Mouse (Mus musculus) kidney, embryonic 16.5 days (tissue): ENCODE measurements around the gene Usp32. TPM values are rescaled to one million over a fixed set of nuclear protein-coding genes. Genes with fewer than 3 reads are reported as not detected.
A peak's percentile ranks its signal among the peaks of the same experiment; 100 is the strongest.

Experiments
- ATAC-seq: fragments of 200-750 bp; cut with Nextera tagmentation; 2 replicates; pipeline ENCODE4 v1.8.0; 2017; ENCODE audit warnings: moderate TSS enrichment; ENCODE audit not compliant: low FRiP score, low TSS enrichment
- H3K27ac ChIP-seq: fragments of 300-500 bp; sonication (generic); 2 replicates; pipeline ENCODE4 v1.5.1; 2014; ENCODE audit warnings: low read length
- H3K27me3 ChIP-seq: fragments of 300-500 bp; sonication (generic); 2 replicates; pipeline ENCODE4 v1.6.1; 2014; ENCODE audit warnings: low read length, control low read depth, mixed read lengths; ENCODE audit not compliant: insufficient read depth
- H3K36me3 ChIP-seq: fragments of 300-500 bp; sonication (generic); 2 replicates; pipeline ENCODE4 v1.6.1; 2014; ENCODE audit warnings: low read length, control low read depth, mixed read lengths; ENCODE audit not compliant: insufficient read depth
- H3K4me1 ChIP-seq: fragments of 300-500 bp; sonication (generic); 2 replicates; pipeline ENCODE4 v1.6.1; 2014; ENCODE audit warnings: low read length, control low read depth, mixed read lengths; ENCODE audit not compliant: insufficient read depth
- H3K4me2 ChIP-seq: fragments of 300-500 bp; sonication (generic); replicated peaks from 2 replicates; pipeline ENCODE4 v1.6.1; 2014; ENCODE audit warnings: low read depth, low read length
- H3K4me3 ChIP-seq: fragments of 300-500 bp; sonication (generic); 2 replicates; pipeline ENCODE4 v1.5.1; 2014; ENCODE audit warnings: mild to moderate bottlenecking, low read length
- H3K9ac ChIP-seq: fragments of 300-500 bp; sonication (generic); replicated peaks from 2 replicates; pipeline ENCODE4 v1.6.1; 2014; ENCODE audit warnings: low read length
- H3K9me3 ChIP-seq: fragments of 300-500 bp; sonication (generic); 2 replicates; pipeline ENCODE4 v1.6.1; 2016; ENCODE audit warnings: low read length, control low read depth
- WGBS: fragments of 180-500 bp; shearing (Covaris S2); extraction: QIAGEN DNeasy Blood & Tissue Kit; methylation state at CpG from one replicate; pipeline ENCODE4 v1.1.7; 2014; 5-methylcytosine and 5-hydroxymethylcytosine counted together
- polyA plus RNA-seq: library from polyadenylated mRNA; unstranded; fragments of >200 nt; fragmentation: Nextera tagmentation; extraction: Ambion mirVana; gene quantifications from 2 replicates; pipeline ENCODE4 v1.2.1, GENCODE M21; 2015

Gene Usp32
- polyA plus RNA-seq, 1 experiment from 2014 or later, result 3.6 TPM

GRCm38 (mm10) chr11:84960291-84960690 lies 179.7 kb downstream of the Usp32 start:
- WGBS, result 37% methylated on average over 3 of the region's 3 CpGs
- Histone ChIP-seq H3K36me3 (no peaks in the 10 kb centered on the region), H3K4me3 (no peak overlapping the region), H3K9me3 (no peaks in the 10 kb centered on the region), H3K9ac (peak overlapping the region; percentile 32), H3K4me1 (peaks cover 34% of the 10 kb centered on the region), H3K4me2 (peak overlapping the region; percentile 69), H3K27ac (peak overlapping the region; percentile 83), H3K27me3 (peaks cover 32% of the 10 kb centered on the region)
- 0 out of 2 replicates have a peak, but pooled peaks have one; percentile 7 for ATAC-seq

- H3K4me2 ChIP-seq, result peak overlapping the region; percentile 69
- peak; percentile 47; the same call in 1 of the 2 replicates for ATAC-seq
- peak overlapping the region; percentile 32 for H3K9ac ChIP-seq
- peaks cover 32% of the 10 kb centered on the region for H3K27me3 ChIP-seq
- no peaks in the 10 kb centered on the region for H3K9me3 ChIP-seq
- H3K36me3 ChIP-seq, result no peaks in the 10 kb centered on the region
- H3K4me3 ChIP-seq, result peak overlapping the region; percentile 50; the same call in 1 of the 2 replicates
- H3K4me1 ChIP-seq, result peaks cover 34% of the 10 kb centered on the region
- WGBS, result 4% methylated on average over 9 of the region's 9 CpGs
- H3K27ac ChIP-seq, result peak overlapping the region; percentile 83
These were observed 180.2 kb downstream of the Usp32 start for GRCm38 (mm10) chr11:84959701-84960181.

- peak overlapping the region; percentile 69 for H3K4me2 ChIP-seq
- H3K9me3 ChIP-seq, result no peaks in the 10 kb centered on the region
- peak overlapping the region; percentile 50 for H3K4me3 ChIP-seq
- no peak overlapping the region for H3K9ac ChIP-seq
- peaks cover 32% of the 10 kb centered on the region for H3K27me3 ChIP-seq
- H3K27ac ChIP-seq, result peak overlapping the region; percentile 83
- H3K36me3 ChIP-seq, result no peaks in the 10 kb centered on the region
- peaks cover 34% of the 10 kb centered on the region for H3K4me1 ChIP-seq
- 34% methylated on average over 5 of the region's 5 CpGs for WGBS
- ATAC-seq, result peak; percentile 55; the same call in 1 of the 2 replicates
These were observed 180.8 kb downstream of the Usp32 start for GRCm38 (mm10) chr11:84959181-84959580.

GRCm38 (mm10) chr11:84958271-84958630 lies 181.7 kb downstream of the Usp32 start:
- ATAC-seq, result peak; percentile 36; the same call in 1 of the 2 replicates
- no peaks in the 10 kb centered on the region for H3K36me3 ChIP-seq
- H3K27ac ChIP-seq, result peak overlapping the region; percentile 83
- no peaks in the 10 kb centered on the region for H3K9me3 ChIP-seq
- peaks cover 32% of the 10 kb centered on the region for H3K27me3 ChIP-seq
- 1% methylated on average over 11 of the region's 11 CpGs for WGBS
- H3K4me1 ChIP-seq, result peaks cover 34% of the 10 kb centered on the region
- H3K9ac ChIP-seq, result peak overlapping the region; percentile 54; the same call in 1 of the 2 replicates
- peak overlapping the region; percentile 69 for H3K4me2 ChIP-seq
- H3K4me3 ChIP-seq, result peak overlapping the region; percentile 50

GRCm38 (mm10) chr11:84957591-84958270 lies 182.2 kb downstream of the Usp32 start, which contains the start of gene Car4:
Gene Car4, plus strand, starts transcription at chr11:84957786.
- Histone ChIP-seq H3K4me3 (peak within 1 kb of the TSS; percentile 50), H3K4me1 (peaks cover 34% of the 10 kb centered on the region), H3K27ac (peak within 1 kb of the TSS; percentile 83), H3K36me3 (no peaks in the 10 kb centered on the region), H3K27me3 (peaks cover 32% of the 10 kb centered on the region), H3K9me3 (no peaks in the 10 kb centered on the region), H3K4me2 (peak within 1 kb of the TSS; percentile 69), H3K9ac (peak within 1 kb of the TSS; percentile 54; the same call in 1 of the 2 replicates)
- ATAC-seq, result 0 out of 2 replicates have a peak, but pooled peaks have one; percentile 54
- WGBS, result under 1% methylated on average over 49 of the region's 49 CpGs

GRCm38 (mm10) chr11:84957171-84957570 lies 182.8 kb downstream of the Usp32 start:
- Histone ChIP-seq H3K9me3 (no peaks in the 10 kb centered on the region), H3K27ac (no peak overlapping the region), H3K4me3 (peak overlapping the region; percentile 50), H3K9ac (0 out of 2 replicates have a peak overlapping the region, but pooled peaks have one; percentile 15), H3K36me3 (no peaks in the 10 kb centered on the region), H3K27me3 (peaks cover 32% of the 10 kb centered on the region), H3K4me1 (peaks cover 34% of the 10 kb centered on the region), H3K4me2 (peak overlapping the region; percentile 69)
- WGBS, result 11% methylated on average over 15 of the region's 15 CpGs
- ATAC-seq, result no peak

- 32% methylated on average over 5 of the region's 5 CpGs for WGBS
These were observed 183.6 kb downstream of the Usp32 start for GRCm38 (mm10) chr11:84956400-84956799.

GRCm38 (mm10) chr11:84952611-84953010 lies 187.3 kb downstream of the Usp32 start:
- H3K9me3 ChIP-seq, result no peaks in the 10 kb centered on the region
- ATAC-seq, result no peak
- no peak overlapping the region for H3K27ac ChIP-seq
- no peak overlapping the region for H3K4me3 ChIP-seq
- H3K4me2 ChIP-seq, result no peak overlapping the region
- no peak overlapping the region for H3K9ac ChIP-seq
- H3K4me1 ChIP-seq, result peaks cover 9% of the 10 kb centered on the region
- 15% methylated on average over 2 of the region's 2 CpGs for WGBS
- no peaks in the 10 kb centered on the region for H3K36me3 ChIP-seq
- H3K27me3 ChIP-seq, result peaks cover 16% of the 10 kb centered on the region

More at GRCm38 (mm10) chr11:84956400-84956799, 183.6 kb downstream of the Usp32 start:
- H3K27ac ChIP-seq, result no peak overlapping the region
- H3K4me2 ChIP-seq, result no peak overlapping the region
- H3K4me1 ChIP-seq, result peaks cover 34% of the 10 kb centered on the region
- no peaks in the 10 kb centered on the region for H3K36me3 ChIP-seq
- H3K27me3 ChIP-seq, result peaks cover 32% of the 10 kb centered on the region
- no peak overlapping the region for H3K9ac ChIP-seq
- H3K4me3 ChIP-seq, result no peak overlapping the region
- no peak for ATAC-seq
- no peaks in the 10 kb centered on the region for H3K9me3 ChIP-seq

GRCm38 (mm10) chr11:84948526-84948925 lies 191.4 kb downstream of the Usp32 start:
- 50% methylated on average over 3 of the region's 3 CpGs for WGBS
- H3K27me3 ChIP-seq, result peaks cover 4% of the 10 kb centered on the region
- ATAC-seq, result no peak

GRCm38 (mm10) chr11:84948114-84948513 lies 191.8 kb downstream of the Usp32 start:
- peaks cover 4% of the 10 kb centered on the region for H3K27me3 ChIP-seq
- no peak overlapping the region for H3K4me3 ChIP-seq
- no peak overlapping the region for H3K27ac ChIP-seq
- ATAC-seq, result no peak
- no peaks in the 10 kb centered on the region for H3K4me1 ChIP-seq
- H3K9ac ChIP-seq, result no peak overlapping the region
- H3K4me2 ChIP-seq, result no peak overlapping the region
- no peaks in the 10 kb centered on the region for H3K36me3 ChIP-seq
- H3K9me3 ChIP-seq, result no peaks in the 10 kb centered on the region
- 56% methylated on average over 3 of the region's 3 CpGs for WGBS

More at GRCm38 (mm10) chr11:84948526-84948925, 191.4 kb downstream of the Usp32 start:
- no peaks in the 10 kb centered on the region for H3K36me3 ChIP-seq
- H3K4me2 ChIP-seq, result no peak overlapping the region
- no peaks in the 10 kb centered on the region for H3K4me1 ChIP-seq
- H3K27ac ChIP-seq, result no peak overlapping the region
- H3K9me3 ChIP-seq, result no peaks in the 10 kb centered on the region
- H3K4me3 ChIP-seq, result no peak overlapping the region
- no peak overlapping the region for H3K9ac ChIP-seq
